Mouse (Mus musculus) limb, embryonic 15.5 days (tissue): ENCODE results near the gene Il6ra. TPM values are rescaled to one million over a fixed set of nuclear protein-coding genes. Genes with fewer than 3 reads are reported as not detected.

Experiments used
- ATAC-seq: fragments of 200-750 bp; cut with Nextera tagmentation; 2 replicates; pipeline ENCODE4 v1.8.0; 2017; ENCODE audit warnings: low read depth, moderate TSS enrichment; ENCODE audit not compliant: insufficient number of reproducible peaks, low FRiP score, low TSS enrichment
- H3K27ac ChIP-seq: fragments of 300-500 bp; sonication (generic); 2 replicates; pipeline ENCODE4 v1.5.1; 2015; ENCODE audit warnings: moderate library complexity, mild to moderate bottlenecking, inconsistent platforms
- H3K27me3 ChIP-seq: fragments of 300-500 bp; sonication (generic); 2 replicates; pipeline ENCODE4 v1.6.1; 2015; ENCODE audit warnings: inconsistent platforms
- H3K36me3 ChIP-seq: fragments of 300-500 bp; sonication (generic); 2 replicates; pipeline ENCODE4 v1.6.1; 2015; ENCODE audit warnings: inconsistent platforms
- H3K4me1 ChIP-seq: fragments of 300-500 bp; sonication (generic); 2 replicates; pipeline ENCODE4 v1.6.1; 2015; ENCODE audit warnings: inconsistent platforms
- H3K4me2 ChIP-seq: fragments of 300-500 bp; sonication (generic); 2 replicates; pipeline ENCODE4 v1.6.1; 2015; ENCODE audit warnings: mild to moderate bottlenecking, inconsistent platforms
- H3K4me3 ChIP-seq: fragments of 300-500 bp; sonication (generic); 2 replicates; pipeline ENCODE4 v1.5.1; 2015; ENCODE audit warnings: mild to moderate bottlenecking, inconsistent platforms
- H3K9ac ChIP-seq: fragments of 300-500 bp; sonication (generic); 2 replicates; pipeline ENCODE4 v1.6.1; 2015; ENCODE audit warnings: inconsistent platforms
- H3K9me3 ChIP-seq: fragments of 300-500 bp; sonication (generic); 2 replicates; pipeline ENCODE4 v1.6.1; 2016; ENCODE audit warnings: inconsistent platforms
- WGBS: fragments of 180-500 bp; shearing (Covaris S2); methylation state at CpG from one replicate; pipeline ENCODE4 v1.1.7; 2015; 5-methylcytosine and 5-hydroxymethylcytosine counted together
- polyA plus RNA-seq: library from polyadenylated mRNA; unstranded; fragments of >200 nt; fragmentation: Nextera tagmentation; extraction: Ambion mirVana; gene quantifications from 2 replicates; pipeline ENCODE4 v1.2.1, GENCODE M21; 2015

Il6ra gene
- polyA plus RNA-seq, 1 experiment from 2014 or later = 2.9 TPM

- Histone ChIP-seq H3K27me3 (no peaks in the 10 kb centered on the region), H3K4me2 (no peak overlapping the region), H3K4me1 (peaks cover 11% of the 10 kb centered on the region), H3K9ac (no peak overlapping the region; the same call in 1 of the 2 replicates), H3K36me3 (no peaks in the 10 kb centered on the region), H3K9me3 (no peaks in the 10 kb centered on the region), H3K27ac (peak overlapping the region; percentile 30; the same call in 1 of the 2 replicates), H3K4me3 (no peak overlapping the region)
- 0 out of 2 replicates have a peak, but pooled peaks have one; percentile 46 for ATAC-seq
- WGBS = 19% methylated on average over 4 of the region's 4 CpGs
Measured at GRCm38 (mm10) chr3:89861070-89861469, 51.9 kb downstream of the Il6ra start.

DNA sequence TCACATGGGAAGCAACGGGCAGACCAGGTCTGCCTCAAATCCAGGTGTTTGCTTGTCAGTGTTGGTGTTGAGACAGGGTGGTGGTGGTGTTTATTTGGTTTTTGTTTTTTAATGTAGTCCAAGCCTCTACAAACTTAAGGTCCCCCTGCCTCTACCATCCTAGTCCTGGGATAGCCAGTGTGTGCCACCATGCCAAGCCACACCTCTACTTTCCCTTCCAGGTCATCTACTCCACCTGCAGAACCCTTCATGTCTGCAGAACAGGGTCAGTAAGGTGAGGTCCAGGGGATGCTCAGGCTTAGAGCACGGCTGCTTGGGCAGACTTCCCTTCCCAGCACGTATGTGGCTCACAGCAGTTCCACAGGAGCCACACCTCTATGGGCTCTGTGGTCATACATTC lies 52.7 kb downstream of the Il6ra start:
- Histone ChIP-seq H3K9me3 (no peaks in the 10 kb centered on the region), H3K27ac (no peak overlapping the region), H3K4me1 (peaks cover 11% of the 10 kb centered on the region), H3K27me3 (no peaks in the 10 kb centered on the region), H3K4me2 (no peak overlapping the region), H3K9ac (no peak overlapping the region), H3K4me3 (no peak overlapping the region), H3K36me3 (no peaks in the 10 kb centered on the region)
- no peak for ATAC-seq
- 87% methylated on average over 3 of the region's 3 CpGs for WGBS

GRCm38 (mm10) chr3:89859936-89860335 lies 53.1 kb downstream of the Il6ra start:
- Histone ChIP-seq H3K4me1 (peaks cover 6% of the 10 kb centered on the region), H3K9me3 (no peaks in the 10 kb centered on the region), H3K27ac (no peak overlapping the region), H3K4me2 (no peak overlapping the region), H3K4me3 (no peak overlapping the region), H3K36me3 (no peaks in the 10 kb centered on the region), H3K9ac (no peak overlapping the region), H3K27me3 (no peaks in the 10 kb centered on the region)
- WGBS = 59% methylated on average over 3 of the region's 3 CpGs
- ATAC-seq = no peak

DNA sequence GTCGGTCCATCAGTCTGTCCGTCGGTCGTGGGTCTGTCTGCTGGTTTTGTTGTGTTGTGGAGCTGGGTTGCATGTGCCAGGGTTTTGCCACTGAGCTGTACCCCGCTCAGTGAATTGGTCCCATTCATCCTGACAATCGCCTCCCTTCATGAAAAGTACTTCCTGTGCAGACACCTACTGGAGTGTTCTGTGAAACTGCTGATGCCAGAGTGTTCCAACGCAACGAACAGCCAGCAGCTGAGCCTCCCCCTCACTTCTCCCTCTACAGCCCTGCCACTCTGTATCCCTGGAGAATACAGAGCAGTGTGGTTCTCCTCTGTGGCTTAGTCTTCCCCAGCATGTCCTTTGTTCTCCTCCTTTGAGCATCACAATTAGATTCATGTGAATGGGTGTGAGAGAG lies 54.1 kb downstream of the Il6ra start:
- ATAC-seq = no peak
- H3K9me3 ChIP-seq = no peaks in the 10 kb centered on the region
- 69% methylated on average over 8 of the region's 8 CpGs for WGBS
- no peak overlapping the region for H3K4me3 ChIP-seq
- H3K4me2 ChIP-seq = no peak overlapping the region
- peaks cover 6% of the 10 kb centered on the region; the same call in 1 of the 2 replicates for H3K4me1 ChIP-seq
- no peak overlapping the region for H3K9ac ChIP-seq
- no peak overlapping the region for H3K27ac ChIP-seq
- H3K36me3 ChIP-seq = no peaks in the 10 kb centered on the region
- no peaks in the 10 kb centered on the region for H3K27me3 ChIP-seq

DNA sequence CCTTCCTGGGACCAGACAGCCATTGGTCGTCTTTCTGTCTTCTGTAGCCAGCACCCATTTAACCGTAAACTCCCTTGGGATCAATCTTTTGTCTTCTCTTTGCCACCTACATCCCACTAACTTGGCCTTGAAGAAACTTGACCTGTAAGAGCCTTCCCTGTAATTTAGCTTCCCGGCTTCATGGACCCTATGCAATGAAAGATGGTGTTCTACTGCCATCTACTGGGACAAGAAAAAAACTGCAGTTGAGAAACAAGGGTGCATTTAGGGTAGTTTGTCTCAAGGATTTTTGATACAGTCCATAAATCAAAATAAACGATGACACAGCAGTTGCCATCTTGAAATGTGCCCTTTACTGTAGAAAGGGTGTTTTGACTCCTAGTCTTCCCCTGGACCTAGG lies 54.9 kb downstream of the Il6ra start:
- H3K27ac ChIP-seq = no peak overlapping the region
- H3K4me1 ChIP-seq = peaks cover 6% of the 10 kb centered on the region; the same call in 1 of the 2 replicates
- H3K27me3 ChIP-seq = no peaks in the 10 kb centered on the region
- no peaks in the 10 kb centered on the region for H3K36me3 ChIP-seq
- H3K4me2 ChIP-seq = no peak overlapping the region
- H3K9ac ChIP-seq = no peak overlapping the region
- 13% methylated on average over 4 of the region's 4 CpGs for WGBS
- no peaks in the 10 kb centered on the region for H3K9me3 ChIP-seq
- no peak for ATAC-seq
- H3K4me3 ChIP-seq = no peak overlapping the region

- H3K27me3 ChIP-seq = no peaks in the 10 kb centered on the region
- H3K4me2 ChIP-seq = no peak overlapping the region
- H3K9me3 ChIP-seq = no peaks in the 10 kb centered on the region
- peaks cover 6% of the 10 kb centered on the region; the same call in 1 of the 2 replicates for H3K4me1 ChIP-seq
- H3K4me3 ChIP-seq = no peak overlapping the region
- no peak overlapping the region for H3K27ac ChIP-seq
- no peak for ATAC-seq
- WGBS = 84% methylated on average over 3 of the region's 3 CpGs
- H3K36me3 ChIP-seq = no peaks in the 10 kb centered on the region
- H3K9ac ChIP-seq = no peak overlapping the region
Measured at GRCm38 (mm10) chr3:89857353-89857752, 55.6 kb downstream of the Il6ra start.

- no peaks in the 10 kb centered on the region for H3K4me1 ChIP-seq
- no peak overlapping the region for H3K27ac ChIP-seq
- H3K4me3 ChIP-seq = no peak overlapping the region
- WGBS = 71% methylated on average over 5 of the region's 5 CpGs
- H3K36me3 ChIP-seq = no peaks in the 10 kb centered on the region
- H3K27me3 ChIP-seq = no peaks in the 10 kb centered on the region
- H3K9me3 ChIP-seq = no peaks in the 10 kb centered on the region
- ATAC-seq = peak; percentile 25; the same call in 1 of the 2 replicates
- H3K9ac ChIP-seq = no peak overlapping the region
- no peak overlapping the region for H3K4me2 ChIP-seq
Measured at GRCm38 (mm10) chr3:89853752-89854151, 59.2 kb downstream of the Il6ra start.

- no peak overlapping the region for H3K4me3 ChIP-seq
- H3K36me3 ChIP-seq = no peaks in the 10 kb centered on the region
- H3K4me2 ChIP-seq = no peak overlapping the region
- H3K27ac ChIP-seq = no peak overlapping the region
- 84% methylated on average over 6 of the region's 6 CpGs for WGBS
- peaks cover 4% of the 10 kb centered on the region; the same call in 1 of the 2 replicates for H3K4me1 ChIP-seq
- no peaks in the 10 kb centered on the region for H3K27me3 ChIP-seq
- no peak overlapping the region for H3K9ac ChIP-seq
- ATAC-seq = no peak
- no peaks in the 10 kb centered on the region for H3K9me3 ChIP-seq
Measured at GRCm38 (mm10) chr3:89848083-89848482, 64.9 kb downstream of the Il6ra start.

DNA sequence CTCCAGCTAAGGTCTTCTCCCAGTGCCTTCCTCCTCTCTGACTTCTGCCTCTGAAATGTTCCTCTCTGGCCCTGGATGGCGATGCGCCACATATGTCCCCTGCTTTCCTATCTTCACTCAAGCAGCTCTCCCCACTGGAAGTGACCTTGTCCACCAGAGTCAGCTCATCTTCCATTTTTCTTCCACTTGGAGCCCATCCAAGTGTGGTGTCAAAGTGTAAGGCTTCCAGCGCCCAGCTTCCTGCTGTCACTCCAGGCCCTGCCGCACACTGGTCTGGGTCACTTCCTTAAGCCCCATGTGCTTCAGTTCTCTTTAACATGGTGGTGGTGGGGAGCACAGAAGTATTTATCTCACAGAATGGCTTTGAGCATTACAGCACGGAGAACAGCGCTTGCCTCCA lies 65.4 kb downstream of the Il6ra start:
- no peak overlapping the region for H3K4me2 ChIP-seq
- 79% methylated on average over 6 of the region's 6 CpGs for WGBS
- H3K27ac ChIP-seq = no peak overlapping the region
- no peak overlapping the region for H3K9ac ChIP-seq
- no peaks in the 10 kb centered on the region for H3K36me3 ChIP-seq
- H3K4me1 ChIP-seq = peaks cover 5% of the 10 kb centered on the region; the same call in 1 of the 2 replicates
- no peak for ATAC-seq
- no peaks in the 10 kb centered on the region for H3K9me3 ChIP-seq
- H3K4me3 ChIP-seq = no peak overlapping the region
- no peaks in the 10 kb centered on the region for H3K27me3 ChIP-seq

DNA sequence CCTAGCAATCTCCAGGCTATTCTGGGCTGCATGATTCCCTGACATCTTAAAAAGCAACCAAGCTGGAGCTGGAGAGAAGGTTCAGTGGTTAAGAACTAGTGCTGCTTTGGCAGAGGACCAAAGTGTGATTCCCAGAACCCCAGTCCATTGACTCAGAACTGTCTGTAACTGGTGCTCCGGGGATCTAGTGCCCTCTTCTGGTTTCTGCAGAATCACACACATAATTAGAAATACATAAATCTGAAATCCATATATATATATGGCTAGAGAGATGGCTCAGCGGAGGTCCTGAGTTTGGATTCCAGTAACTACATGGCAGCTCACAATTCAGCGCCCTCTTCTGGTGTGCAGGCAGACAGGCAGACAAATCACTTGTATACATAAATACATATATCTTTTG lies 65.9 kb downstream of the Il6ra start:
- 73% methylated on average over 3 of the region's 3 CpGs for WGBS
- H3K4me3 ChIP-seq = no peak overlapping the region
- no peak for ATAC-seq
- H3K9ac ChIP-seq = no peak overlapping the region
- H3K4me2 ChIP-seq = no peak overlapping the region
- H3K9me3 ChIP-seq = no peaks in the 10 kb centered on the region
- no peaks in the 10 kb centered on the region for H3K36me3 ChIP-seq
- no peak overlapping the region for H3K27ac ChIP-seq
- no peaks in the 10 kb centered on the region for H3K27me3 ChIP-seq
- H3K4me1 ChIP-seq = peaks cover 5% of the 10 kb centered on the region; the same call in 1 of the 2 replicates

DNA sequence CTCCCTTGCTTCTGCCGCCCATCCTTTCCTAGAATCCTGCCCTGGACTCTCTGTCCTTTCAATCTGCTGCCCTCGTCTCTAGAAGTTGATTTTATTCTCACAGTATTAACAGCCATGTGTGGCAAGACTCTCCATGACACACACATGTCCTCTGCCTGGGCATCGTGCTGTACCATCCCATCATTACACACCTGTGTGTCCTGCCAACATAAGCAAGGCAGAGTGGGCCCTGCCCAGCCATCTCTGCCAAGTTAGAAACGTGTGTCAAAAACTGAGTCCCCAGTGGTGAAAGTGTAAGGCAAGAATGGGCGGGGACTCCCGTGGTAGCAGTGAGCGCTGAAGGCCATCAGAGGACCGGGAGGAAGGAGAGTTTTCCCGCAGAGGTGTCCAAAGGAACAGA lies 67.2 kb downstream of the Il6ra start:
- H3K9me3 ChIP-seq = no peaks in the 10 kb centered on the region
- no peak overlapping the region for H3K9ac ChIP-seq
- H3K27me3 ChIP-seq = no peaks in the 10 kb centered on the region
- no peak overlapping the region for H3K27ac ChIP-seq
- no peak overlapping the region for H3K4me2 ChIP-seq
- 75% methylated on average over 9 of the region's 9 CpGs for WGBS
- H3K4me3 ChIP-seq = no peak overlapping the region
- H3K36me3 ChIP-seq = no peaks in the 10 kb centered on the region
- peaks cover 5% of the 10 kb centered on the region; the same call in 1 of the 2 replicates for H3K4me1 ChIP-seq
- no peak for ATAC-seq

- no peaks in the 10 kb centered on the region for H3K9me3 ChIP-seq
- ATAC-seq = no peak
- no peaks in the 10 kb centered on the region for H3K27me3 ChIP-seq
- no peaks in the 10 kb centered on the region for H3K36me3 ChIP-seq
- 52% methylated on average over 9 of the region's 9 CpGs for WGBS
- H3K4me1 ChIP-seq = peaks cover 5% of the 10 kb centered on the region; the same call in 1 of the 2 replicates
- 0 out of 2 replicates have a peak overlapping the region, but pooled peaks have one; percentile 11 for H3K27ac ChIP-seq
- H3K9ac ChIP-seq = no peak overlapping the region
- no peak overlapping the region for H3K4me3 ChIP-seq
- no peak overlapping the region for H3K4me2 ChIP-seq
Measured at GRCm38 (mm10) chr3:89843148-89843547, 69.8 kb downstream of the Il6ra start.

- WGBS = 76% methylated on average over 4 of the region's 4 CpGs
- no peaks in the 10 kb centered on the region for H3K9me3 ChIP-seq
- peaks cover 5% of the 10 kb centered on the region; the same call in 1 of the 2 replicates for H3K4me1 ChIP-seq
- no peak overlapping the region for H3K4me2 ChIP-seq
- no peaks in the 10 kb centered on the region for H3K36me3 ChIP-seq
- no peak overlapping the region for H3K4me3 ChIP-seq
- no peaks in the 10 kb centered on the region for H3K27me3 ChIP-seq
- no peak overlapping the region for H3K27ac ChIP-seq
- ATAC-seq = no peak
- H3K9ac ChIP-seq = no peak overlapping the region
Measured at GRCm38 (mm10) chr3:89842258-89842657, 70.7 kb downstream of the Il6ra start.
